Mouse (Mus musculus) urinary bladder, postnatal 10 days (tissue): ENCODE results near the gene Hyou1.
A peak's percentile ranks its signal among the peaks of the same experiment; 100 is the strongest.
"Not testable (repeated sequence)": the region's sequence is repeated elsewhere in the genome, so short reads cannot be mapped to it uniquely, and the experiment has no call there.

Experiments
- DNase-seq: peaks from one replicate; pipeline ENCODE4 v3.0.0; 2022; ENCODE audit warnings: low spot score

Gene Hyou1

DNA sequence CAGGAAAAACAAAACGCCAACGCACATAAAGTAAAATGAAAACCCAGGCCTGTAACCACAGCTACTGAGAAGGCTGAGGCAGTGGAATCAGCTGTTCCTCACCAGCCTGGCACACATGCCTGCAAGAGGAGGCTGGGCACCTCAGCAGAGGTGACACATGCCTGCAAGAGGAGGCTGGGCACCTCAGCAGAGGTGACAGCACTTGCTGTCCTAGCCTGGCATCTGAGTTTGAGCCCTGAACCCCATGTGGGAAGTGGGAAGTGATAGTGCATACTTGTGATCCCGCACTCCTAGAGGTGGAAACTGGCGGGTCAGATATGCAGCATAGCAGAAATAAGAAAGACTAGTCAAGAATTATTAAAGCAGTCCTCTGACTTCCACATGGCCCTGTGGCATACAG lies 27.9 kb upstream of the Hyou1 start:
- DNase-seq = no peak

DNA sequence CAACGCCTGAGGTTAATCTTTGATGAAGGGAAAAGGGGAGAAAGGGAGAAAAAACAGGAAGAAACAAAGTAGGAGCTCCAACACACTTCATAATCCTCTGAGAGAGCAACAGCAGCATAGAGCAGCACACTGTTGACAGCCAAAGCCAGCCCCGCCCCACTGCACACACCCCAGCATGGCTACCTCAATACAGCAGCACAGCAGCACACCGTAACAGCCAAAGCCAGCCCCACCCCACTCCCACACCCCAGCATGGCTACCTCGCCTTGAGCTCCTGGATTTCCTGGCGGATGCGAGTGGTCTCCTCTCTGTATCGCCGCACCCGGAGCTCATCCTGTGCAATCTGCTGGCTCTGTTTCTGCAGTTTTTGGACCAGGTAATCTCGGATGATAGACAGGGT lies 27.0 kb upstream of the Hyou1 start:
- DNase-seq = no peak

DNA sequence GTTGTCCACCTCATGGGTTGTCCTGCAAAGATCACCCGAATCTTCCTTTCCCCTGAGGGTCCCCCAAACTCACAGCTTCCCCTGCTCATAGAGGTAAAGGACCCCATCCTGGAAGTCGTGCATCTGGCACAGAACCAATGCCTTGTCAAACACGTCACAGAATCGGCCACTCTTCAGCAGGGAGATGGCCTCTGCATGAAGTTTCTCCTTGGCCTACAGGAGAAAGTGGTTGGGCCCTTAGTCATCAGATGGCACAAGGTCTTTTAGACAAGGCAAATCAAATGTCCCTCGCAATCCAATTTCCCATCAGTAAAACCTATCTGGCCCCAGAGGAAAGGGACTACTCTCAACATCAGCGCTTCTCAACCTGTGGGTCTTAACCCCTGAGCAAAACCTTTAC lies 26.1 kb upstream of the Hyou1 start:
- no peak for DNase-seq

DNA sequence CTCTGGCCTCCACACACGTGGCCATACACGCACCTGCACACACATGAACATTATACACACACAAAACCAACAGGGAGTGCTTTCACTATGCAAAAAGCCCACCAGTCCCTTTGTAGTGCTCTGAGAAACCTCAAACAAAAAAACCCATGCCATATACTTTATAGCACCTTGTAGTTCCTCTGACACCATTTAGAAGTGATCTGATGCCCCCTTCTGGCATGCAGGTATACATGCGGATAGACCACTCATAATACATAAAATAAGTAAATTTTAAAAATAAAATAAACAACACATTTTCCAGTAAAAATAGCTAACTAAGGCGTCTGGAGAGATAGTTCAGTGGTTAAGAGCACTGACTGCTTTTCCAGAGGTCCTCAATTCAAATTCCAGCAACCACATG lies 22.1 kb upstream of the Hyou1 start:
- no peak for DNase-seq

DNA sequence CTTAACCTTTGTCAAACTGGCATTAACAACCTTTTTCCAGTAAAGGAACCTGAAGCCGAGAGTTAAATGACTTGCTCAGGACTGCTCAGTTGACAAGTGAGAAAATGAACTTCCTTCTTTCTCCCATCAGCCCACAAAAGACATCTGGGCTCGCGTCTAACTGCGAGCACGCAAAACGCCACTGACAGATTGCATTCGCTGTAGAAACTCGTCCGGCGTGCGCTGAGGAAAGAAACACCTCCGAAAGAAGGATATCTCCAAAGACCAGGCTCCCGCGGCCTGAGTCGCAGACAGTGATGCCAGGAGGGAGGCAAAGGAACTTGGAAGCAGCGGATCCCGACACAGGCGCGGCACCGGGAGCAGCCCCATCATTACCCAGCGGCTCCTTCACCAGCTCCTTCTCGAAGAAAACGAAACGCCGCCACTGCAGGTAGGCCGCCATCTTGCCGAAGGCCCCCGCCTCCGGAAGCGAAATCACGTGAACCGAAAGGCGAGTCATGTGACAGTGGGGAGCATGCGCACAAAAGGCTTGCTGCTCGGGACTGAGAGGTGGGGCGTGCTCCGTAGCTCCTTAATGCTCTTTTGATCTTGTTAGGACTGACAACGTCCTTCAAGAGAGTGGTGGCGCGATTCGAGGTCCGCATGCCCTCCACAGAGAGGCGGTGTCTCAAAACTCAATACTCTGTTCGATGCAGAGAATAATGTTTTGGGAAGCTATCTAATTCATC lies 17.9 kb upstream of the Hyou1 start, which contains the start of gene Vps11:
Gene Vps11 (minus strand): TSS at position 481 of the 728 bp plus-strand sequence.
- DNase-seq = peak; percentile 87

DNA sequence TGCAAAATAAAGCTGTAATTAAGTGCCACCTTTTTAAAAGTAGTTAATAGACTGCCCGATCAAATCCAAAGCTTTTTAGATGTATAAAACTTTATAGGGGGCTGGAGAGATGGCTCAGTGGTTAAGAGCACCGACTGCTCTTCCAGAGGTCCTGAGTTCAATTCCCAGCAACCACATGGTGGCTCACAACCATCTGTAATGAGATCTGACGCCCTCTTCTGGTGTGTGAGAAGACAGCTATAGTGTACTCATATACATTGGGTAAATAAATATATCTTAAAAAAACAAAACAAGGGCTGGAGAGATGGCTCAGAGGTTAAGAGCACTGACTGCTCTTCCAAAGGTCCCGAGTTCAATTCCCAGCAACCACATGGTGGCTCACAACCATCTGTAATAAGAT lies 17.4 kb upstream of the Hyou1 start:
- not testable (repeated sequence) for DNase-seq

DNA sequence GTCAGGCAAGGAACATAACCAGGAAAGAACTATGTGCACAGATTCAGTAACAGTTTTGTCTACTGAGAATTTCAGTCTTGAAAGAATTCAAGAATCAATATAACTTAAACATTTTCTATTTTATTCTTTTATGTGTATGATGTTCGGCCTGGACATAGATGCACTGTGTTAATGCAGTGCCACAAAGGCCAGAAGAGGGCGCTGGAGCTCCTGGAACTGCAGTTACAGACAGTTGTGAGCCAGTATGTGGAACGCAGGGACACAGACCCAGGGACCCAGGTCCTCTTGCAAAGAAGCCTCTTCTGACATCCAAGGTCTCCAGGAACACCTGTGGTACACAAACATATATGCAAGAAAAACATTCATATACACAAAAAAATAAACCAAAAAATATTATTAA lies 14.8 kb upstream of the Hyou1 start:
- DNase-seq = no peak

DNA sequence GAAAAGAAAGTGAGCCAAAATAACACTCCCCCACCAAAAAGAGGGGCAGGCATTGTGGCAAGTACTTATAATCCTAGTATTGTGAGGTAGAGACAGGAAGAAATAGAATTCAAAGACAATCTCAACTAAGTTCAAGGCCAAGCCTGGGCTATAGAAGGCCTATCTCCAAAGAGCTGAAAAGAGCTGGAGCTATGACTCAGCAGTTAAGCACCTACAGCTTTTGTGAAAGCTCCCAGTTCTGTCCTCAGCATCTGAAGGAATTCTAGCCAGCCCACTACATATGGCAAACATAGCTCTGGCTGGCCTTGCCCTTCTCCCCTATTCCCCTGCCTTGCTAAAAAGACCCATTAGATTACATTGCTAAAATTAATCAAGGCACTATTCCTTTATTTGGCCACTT lies 5.9 kb upstream of the Hyou1 start:
- DNase-seq = no peak

DNA sequence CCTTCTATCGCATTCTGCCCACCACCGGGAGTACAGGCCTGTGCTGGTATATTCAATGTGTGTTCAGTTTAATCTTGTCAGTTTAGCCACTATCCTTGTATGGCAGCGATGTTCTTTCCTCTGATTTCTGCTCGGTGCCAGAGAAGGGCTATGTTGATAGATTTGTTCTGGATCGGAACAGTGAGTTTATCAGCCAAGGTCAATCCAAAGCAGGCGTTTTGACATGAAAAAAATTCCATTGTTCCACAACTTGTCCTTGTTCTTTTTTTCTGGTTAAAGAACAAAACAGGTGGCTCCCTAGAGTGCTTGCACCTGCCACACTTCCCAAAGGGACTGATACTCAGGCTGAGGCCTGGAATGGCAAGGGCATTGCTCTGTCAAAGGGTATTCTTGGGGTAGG lies 3.1 kb upstream of the Hyou1 start:
- no peak for DNase-seq

DNA sequence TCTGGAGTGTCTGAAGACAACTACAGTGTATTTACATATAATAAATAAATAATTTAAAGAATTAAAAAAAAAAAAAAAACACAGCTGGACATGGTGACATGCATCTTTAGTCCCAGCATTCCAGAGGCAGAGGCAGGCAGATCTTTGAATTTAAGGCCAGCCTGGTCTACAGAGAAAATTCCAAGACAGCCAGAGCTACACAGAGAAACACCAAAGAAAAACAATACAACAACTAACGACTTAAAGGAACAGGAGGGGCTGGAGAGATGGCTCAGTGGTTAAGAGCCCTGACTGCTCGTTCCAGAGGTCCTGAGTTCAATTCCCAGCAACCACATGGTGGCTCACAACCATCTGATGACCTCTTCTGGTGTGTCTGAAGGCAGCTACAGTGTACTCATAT lies 2.0 kb upstream of the Hyou1 start:
- DNase-seq = not testable (repeated sequence)

DNA sequence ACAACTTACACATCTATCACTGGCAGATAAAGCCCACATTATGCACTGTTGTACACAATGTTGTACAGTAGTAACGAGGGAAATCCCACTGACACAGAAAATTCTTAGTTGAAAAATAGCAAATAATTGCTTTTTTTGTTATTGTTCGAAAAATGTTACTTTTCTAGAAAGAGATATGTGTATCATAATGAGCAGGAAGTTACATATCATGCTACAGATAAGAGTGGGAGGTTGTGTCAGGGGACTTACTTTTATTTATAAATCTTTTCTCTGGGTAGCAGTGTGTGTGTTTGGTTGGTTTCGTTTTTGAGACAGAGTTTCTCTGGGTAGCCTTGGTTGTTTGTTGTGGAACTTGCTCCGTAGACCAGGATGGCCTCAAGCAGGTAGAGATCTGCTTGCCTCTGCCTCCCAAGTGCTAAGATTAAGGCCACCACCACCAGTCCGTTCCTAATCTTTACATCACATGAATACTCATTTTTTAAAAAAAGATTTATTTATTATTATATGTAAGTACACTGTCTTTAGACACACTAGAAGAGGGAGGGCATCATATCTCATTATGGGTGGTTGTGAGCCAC lies 1.0 kb upstream of the Hyou1 start:
- DNase-seq = no peak

DNA sequence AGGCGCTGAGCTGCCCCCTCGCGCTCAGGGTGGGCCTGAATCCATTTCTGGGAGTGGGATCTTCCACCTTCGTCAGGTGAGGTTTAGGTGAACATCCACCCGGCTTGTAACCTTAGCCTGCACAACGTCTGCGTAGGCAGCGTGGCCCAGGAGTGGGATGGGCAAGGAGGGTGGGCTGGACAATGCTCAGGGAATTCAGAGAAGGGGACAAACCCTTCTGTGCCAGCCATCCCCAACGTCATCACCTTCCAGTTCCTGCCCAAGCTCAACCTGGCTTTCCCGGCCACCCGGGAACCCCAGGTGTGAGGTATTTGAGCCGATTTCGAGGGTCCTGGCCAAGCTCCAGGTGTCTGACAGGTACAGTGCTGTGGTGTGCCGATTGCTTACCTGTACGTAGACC lies 572 bp downstream of the Hyou1 start:
- DNase-seq = no peak

DNA sequence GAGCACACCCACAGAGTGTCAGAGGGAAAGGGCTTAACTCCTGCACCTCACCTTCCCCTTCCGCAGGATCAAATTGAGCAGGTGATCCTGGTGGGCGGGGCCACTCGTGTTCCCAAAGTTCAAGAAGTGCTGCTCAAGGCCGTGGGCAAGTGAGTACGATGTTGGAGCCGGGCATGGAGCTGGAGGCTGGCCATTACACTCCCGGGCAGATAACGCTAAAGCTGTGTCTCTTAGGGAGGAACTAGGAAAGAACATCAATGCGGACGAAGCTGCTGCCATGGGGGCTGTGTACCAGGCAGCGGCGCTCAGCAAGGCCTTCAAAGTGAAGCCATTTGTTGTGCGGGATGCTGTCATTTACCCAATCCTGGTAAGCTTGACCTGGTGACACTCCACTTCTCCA lies 5.3 kb downstream of the Hyou1 start:
- no peak for DNase-seq

DNA sequence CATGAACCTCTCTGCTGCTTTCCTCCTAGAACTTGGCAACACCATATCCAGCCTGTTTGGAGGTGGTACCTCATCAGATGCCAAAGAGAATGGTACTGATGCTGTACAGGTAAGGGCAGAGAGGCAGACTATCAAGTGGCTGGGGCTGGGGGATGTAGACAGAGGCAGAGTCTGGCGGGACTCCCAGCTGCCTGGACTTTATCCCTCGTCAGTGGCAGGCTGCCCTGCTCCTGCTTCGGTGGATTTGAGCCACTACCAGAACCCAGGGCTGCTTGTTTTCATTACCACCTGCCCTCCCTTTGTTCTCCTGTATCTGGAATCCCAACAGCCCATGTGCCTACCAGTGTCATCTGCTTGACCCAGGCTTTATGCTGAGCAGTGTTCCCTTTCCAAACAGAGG lies 7.9 kb downstream of the Hyou1 start:
- no peak for DNase-seq

DNA sequence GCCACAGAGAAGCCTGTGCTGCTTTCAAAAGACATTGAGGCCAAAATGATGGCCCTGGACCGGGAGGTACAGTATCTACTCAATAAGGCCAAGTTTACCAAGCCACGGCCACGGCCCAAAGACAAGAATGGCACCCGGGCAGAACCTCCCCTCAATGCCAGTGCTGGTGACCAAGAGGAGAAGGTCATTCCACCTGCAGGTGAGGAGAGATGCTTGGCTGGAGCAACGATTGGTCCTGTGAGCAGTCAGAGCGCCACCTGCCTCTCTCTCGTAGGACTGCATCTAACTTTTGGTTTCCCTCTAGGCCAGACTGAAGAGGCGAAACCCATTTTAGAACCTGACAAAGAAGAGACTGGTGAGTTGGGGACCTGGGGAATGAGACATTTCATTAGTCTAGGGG lies 10.0 kb downstream of the Hyou1 start:
- no peak for DNase-seq

DNA sequence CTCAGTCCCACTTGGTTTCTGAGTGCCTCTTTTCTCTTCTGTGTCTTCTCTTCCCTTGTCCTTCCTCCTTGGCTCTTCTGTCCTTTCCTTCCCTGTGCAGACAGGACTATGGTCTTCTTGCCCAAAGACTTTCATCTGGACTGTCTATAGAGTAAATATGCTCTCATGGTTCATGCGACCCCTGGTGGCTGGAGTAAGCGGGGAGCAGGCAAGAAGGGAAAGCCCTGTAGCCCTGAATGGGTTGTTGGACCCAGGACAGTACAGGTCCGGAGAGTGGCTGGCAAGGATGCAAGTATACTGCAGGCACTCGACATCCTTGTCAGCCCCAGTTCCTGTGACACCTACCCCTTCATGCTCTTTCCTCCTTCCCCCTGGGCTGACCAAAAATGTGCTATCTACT lies 12.2 kb downstream of the Hyou1 start:
- DNase-seq = no peak

DNA sequence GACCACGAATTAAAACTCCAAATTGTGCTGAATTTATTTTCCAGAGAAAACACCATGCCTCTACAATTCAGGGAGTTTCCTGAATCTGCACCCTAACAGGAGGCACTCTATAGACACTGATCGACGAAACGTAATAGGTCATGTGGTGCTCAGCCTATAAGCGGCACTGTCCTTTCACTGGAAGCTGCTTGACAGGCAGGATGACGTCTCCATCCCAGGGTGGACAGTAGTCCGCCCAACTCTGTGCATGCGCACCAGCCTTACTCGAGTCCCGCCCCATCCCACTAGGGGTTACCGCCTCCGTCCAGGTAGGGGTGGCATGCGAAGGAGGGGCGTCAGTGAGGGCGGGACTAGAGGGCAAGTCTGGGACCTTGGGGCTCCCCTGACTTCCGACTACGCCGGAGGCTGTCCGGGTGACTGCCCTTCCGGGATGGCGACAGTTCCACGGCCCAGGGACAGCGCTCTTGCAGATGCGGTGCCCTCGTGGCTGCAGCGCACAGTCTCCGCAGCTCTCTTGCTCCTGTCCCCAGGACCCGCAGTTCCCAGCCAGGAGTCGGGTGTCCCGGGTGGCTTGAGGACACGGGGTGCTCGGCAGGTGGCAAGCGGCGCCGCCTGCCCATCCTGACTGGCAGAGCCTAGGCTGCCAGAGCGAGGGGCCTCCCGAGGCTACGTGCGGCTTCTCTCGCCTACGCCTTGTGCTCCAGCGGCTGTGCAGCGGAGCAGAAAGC lies 17.6 kb downstream of the Hyou1 start, which contains the start of gene Slc37a4:
Gene Slc37a4 (plus strand): TSS at position 169 of the 728 bp plus-strand sequence.
- DNase-seq = peak; percentile 78

DNA sequence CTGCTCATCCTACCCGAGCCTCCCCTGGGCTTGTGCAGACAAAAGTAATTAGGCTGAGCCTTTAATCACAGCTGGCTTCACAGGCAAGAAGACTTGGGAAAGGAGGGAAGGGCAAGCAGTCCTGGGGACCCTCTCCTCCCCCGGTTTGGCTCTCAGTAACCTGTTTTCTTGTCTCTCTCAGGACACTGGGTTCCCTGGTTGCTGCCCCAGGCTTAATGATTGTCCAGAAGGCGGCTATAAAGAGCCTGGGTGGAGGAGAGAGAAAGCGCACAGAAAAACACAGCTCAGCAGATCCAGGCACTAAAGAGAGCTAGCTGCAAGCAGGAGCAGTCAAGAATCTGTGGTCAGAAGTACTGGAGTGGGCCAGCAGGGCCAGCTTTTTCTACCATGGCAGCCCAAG lies 18.8 kb downstream of the Hyou1 start:
- no peak for DNase-seq

DNA sequence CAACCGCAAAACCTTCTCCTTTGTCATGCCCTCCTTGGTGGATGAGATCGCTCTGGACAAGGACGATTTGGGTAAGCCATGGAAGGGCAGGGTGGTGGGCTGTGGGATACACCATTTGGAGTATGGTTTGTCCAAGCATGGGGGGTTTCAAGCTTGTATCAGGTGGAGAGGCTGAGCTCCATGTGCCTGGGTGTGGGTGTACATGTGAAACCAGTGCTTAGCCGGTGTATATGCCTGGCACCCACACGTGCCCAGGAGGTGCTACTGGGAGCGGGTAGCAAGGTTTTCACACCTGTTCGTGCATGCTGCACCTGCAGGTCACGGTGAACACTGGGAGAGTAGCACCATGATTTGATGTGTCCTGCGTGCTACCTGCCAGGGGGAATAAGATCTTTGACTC lies 19.3 kb downstream of the Hyou1 start:
- DNase-seq = no peak

DNA sequence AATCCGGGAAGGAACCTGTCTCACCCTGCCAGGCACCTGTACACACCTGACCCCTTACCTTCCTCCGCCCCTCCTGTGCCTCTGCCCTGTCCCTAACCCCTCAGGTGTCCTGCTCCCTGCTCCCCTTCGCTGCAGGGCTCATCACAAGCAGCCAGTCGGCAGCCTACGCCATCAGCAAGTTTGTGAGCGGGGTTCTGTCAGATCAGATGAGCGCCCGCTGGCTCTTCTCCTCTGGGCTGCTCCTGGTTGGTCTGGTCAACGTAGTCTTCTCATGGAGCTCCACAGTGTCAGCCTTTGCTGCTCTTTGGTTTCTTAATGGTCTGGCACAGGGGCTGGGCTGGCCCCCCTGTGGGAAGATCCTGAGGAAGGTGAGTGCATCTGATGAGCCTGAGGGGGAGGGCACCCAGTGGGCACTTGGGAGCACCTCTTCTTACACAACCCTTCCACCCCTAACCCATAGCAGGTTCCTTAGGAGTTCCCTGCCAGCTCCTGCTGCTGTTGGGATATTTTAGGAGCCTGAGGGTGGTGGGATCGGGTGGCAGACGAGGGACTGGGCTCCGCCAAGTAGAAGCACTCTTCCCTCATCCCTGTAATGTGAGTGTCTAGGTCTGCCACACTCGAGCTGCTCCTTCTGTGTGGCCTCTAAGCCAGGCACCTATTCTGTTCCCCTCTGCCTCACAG lies 20.0 kb downstream of the Hyou1 start:
- no peak for DNase-seq

DNA sequence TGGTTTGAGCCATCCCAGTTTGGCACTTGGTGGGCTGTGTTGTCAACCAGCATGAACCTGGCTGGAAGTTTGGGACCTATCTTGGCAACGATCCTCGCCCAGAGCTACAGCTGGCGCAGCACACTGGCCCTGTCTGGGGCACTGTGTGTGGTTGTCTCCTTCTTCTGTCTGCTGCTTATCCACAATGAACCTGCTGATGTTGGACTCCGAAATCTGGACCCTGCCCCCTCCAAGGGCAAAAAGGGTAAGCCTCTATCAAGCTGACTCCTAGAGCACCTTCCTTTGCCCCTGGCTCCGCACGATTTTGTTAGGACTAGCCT lies 20.5 kb downstream of the Hyou1 start:
- no peak for DNase-seq

DNA sequence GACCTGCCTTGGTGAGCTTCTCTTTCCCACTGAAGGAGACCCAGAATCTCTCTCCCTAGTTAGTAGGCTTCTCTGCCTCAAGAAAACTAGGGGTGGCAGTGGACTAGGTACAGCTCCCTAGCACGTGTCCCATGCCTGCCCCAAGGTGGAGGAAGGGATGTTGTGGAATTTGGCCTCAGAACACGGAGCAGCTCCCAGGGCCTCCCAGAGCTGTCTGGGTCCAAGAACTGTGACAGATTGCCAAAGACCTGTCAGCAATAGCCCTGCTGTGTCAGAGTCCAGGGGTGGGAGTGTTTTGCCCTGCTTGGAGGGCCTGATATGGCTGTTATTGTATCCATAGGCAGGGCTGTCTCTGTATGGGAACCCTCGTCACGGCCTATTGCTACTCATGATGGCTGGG lies 21.8 kb downstream of the Hyou1 start:
- DNase-seq = no peak

DNA sequence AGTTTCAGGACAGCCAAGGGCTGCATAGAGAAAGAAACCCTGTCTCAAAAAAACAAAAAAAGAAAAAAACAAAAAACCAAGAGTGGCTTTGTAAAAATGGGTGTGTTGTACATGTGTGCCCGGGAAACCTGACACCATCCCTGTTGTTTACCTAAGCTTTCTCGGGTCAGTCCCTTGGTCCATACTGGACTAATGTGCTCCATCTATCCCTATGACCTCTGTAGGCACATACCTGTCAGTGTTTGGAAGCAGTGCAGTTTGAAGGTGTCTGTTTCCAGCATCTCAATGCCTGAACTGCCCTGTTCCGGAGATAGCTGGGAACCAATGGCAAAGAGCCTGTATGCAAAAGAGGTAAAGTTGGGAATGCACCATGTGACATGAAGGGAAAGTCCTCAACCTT lies 25.7 kb downstream of the Hyou1 start:
- no peak for DNase-seq
